Mouse (Mus musculus) heart, postnatal 25 days (tissue): ENCODE data around the gene Clca4b. TPM values are rescaled to one million over a fixed set of nuclear protein-coding genes. Genes with fewer than 3 reads are reported as not detected.

Experiments
- total RNA-seq, 2 experiments: library from RNA; stranded (reverse); gene quantifications; 2 replicates each; pipeline ENCODE4 v1.2.3; 2021

Clca4b gene
- total RNA-seq, 2 experiments from 2014 or later, result not detected

Other genes with a start within 250 kb of the Clca4b start
- 100 to 1,000 TPM; 330 to 353 TPM for gene Sh3glb1, start 212.2 kb downstream of the Clca4b start, total RNA-seq
- gene Clca3a1, start 171.6 kb downstream of the Clca4b start, total RNA-seq, result 1 to 10 TPM; 1.0 to 1.1 TPM
- under 1 TPM; 0.10 to 0.22 TPM for gene Clca3a2, start 113.0 kb downstream of the Clca4b start, total RNA-seq
- not detected for gene Clca3b, start 83.2 kb downstream of the Clca4b start, total RNA-seq
- not detected for gene Clca4a, start 42.5 kb upstream of the Clca4b start, total RNA-seq
- gene Clca1, start 100.2 kb upstream of the Clca4b start, total RNA-seq, result not detected
- under 1 TPM; 0.05 to 0.28 TPM for gene Clca2, start 166.9 kb upstream of the Clca4b start, total RNA-seq
- gene Odf2l, start 186.1 kb upstream of the Clca4b start, total RNA-seq, result 10 to 100 TPM; 10.0 to 10.8 TPM